Mouse (Mus musculus): Measurements from ENCODE around the gene Kdm6a. TPM values are rescaled to one million over a fixed set of nuclear protein-coding genes. Genes with fewer than 3 reads are reported as not detected.

The Kdm6a gene
- polyA plus RNA-seq (2012; rRNA removed) = 14.8 and 19.1 TPM in 2 replicates

GRCm38 (mm10) chrX:18162192-18162857, at the start of gene Kdm6a:
Kdm6a (plus strand) TSS chrX:18162575.

DNA sequence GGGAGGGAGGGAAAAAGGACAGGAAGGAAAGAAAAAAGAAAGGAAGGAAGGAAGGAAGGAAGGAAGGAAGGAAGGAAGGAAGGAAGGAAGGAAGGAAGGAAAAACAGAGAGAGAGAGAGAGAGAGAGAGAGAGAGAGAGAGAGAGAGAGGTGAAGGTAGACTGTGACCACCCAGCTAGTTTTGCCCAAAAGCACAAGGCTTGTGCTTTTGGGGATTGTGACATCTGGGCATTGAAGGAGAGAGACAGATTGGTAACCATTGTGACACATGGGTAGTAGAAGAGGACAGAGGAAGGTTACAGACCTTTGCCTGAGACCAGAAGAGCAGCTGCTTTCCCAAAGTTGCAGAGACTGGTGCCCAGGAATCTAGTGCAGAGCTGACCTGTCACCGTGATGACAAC, 16.8 kb upstream of the Kdm6a start, which contains the start of gene Dusp21:
Gene Dusp21 (plus strand): TSS at position 301 of the 400 bp plus-strand sequence.

Other genes starting within 250 kb of the Kdm6a start
- not detected in 2 replicates for gene Dusp21, start 16.7 kb upstream of the Kdm6a start, polyA plus RNA-seq (2012; rRNA removed)